Mouse (Mus musculus) yolk sac, embryonic 10.5 days (tissue): ENCODE measurements around the gene Syt9.

Experiments
- DNase-seq: peaks from one replicate; pipeline ENCODE4 v3.0.0-alpha.2; 2017; ENCODE audit warnings: low spot score

Gene Syt9

GRCm38 (mm10) chr7:107370232-107371125 lies at the start of gene Syt9:
Gene Syt9 (plus strand): TSS chr7:107370728.
- peak; percentile 55 for DNase-seq

- DNase-seq = no peak
Observed at GRCm38 (mm10) chr7:107339013-107339412, 31.5 kb upstream of the Syt9 start.

GRCm38 (mm10) chr7:107339560-107340057 lies 30.9 kb upstream of the Syt9 start:
- no peak for DNase-seq

GRCm38 (mm10) chr7:107340221-107340620 lies 30.3 kb upstream of the Syt9 start:
- no peak for DNase-seq

GRCm38 (mm10) chr7:107341519-107342190 lies 28.9 kb upstream of the Syt9 start:
- DNase-seq = no peak

- no peak for DNase-seq
Observed at GRCm38 (mm10) chr7:107349201-107349600, 21.3 kb upstream of the Syt9 start.

GRCm38 (mm10) chr7:107362153-107362552 lies 8.4 kb upstream of the Syt9 start:
- DNase-seq = no peak

- no peak for DNase-seq
Observed at GRCm38 (mm10) chr7:107362634-107363033, 7.9 kb upstream of the Syt9 start.

GRCm38 (mm10) chr7:107371126-107371920 lies 795 bp downstream of the Syt9 start:
- DNase-seq = no peak

GRCm38 (mm10) chr7:107380562-107380961 lies 10.0 kb downstream of the Syt9 start:
- no peak for DNase-seq

GRCm38 (mm10) chr7:107389604-107390003 lies 19.1 kb downstream of the Syt9 start:
- DNase-seq = no peak

- DNase-seq = no peak
Observed at GRCm38 (mm10) chr7:107392749-107393148, 22.2 kb downstream of the Syt9 start.

- DNase-seq = no peak
Observed at GRCm38 (mm10) chr7:107400061-107400799, 29.7 kb downstream of the Syt9 start.

- no peak for DNase-seq
Observed at GRCm38 (mm10) chr7:107403261-107403660, 32.7 kb downstream of the Syt9 start.

GRCm38 (mm10) chr7:107414928-107415327 lies 44.4 kb downstream of the Syt9 start:
- DNase-seq = no peak

GRCm38 (mm10) chr7:107417043-107417850 lies 46.7 kb downstream of the Syt9 start:
- no peak for DNase-seq

GRCm38 (mm10) chr7:107437381-107437780 lies 66.9 kb downstream of the Syt9 start:
- no peak for DNase-seq

- no peak for DNase-seq
Observed at GRCm38 (mm10) chr7:107444579-107444978, 74.1 kb downstream of the Syt9 start.

GRCm38 (mm10) chr7:107454660-107455059 lies 84.1 kb downstream of the Syt9 start:
- no peak for DNase-seq

- no peak for DNase-seq
Observed at GRCm38 (mm10) chr7:107455118-107455521, 84.6 kb downstream of the Syt9 start.

- DNase-seq = no peak
Observed at GRCm38 (mm10) chr7:107461167-107461566, 90.6 kb downstream of the Syt9 start.
